Mouse (Mus musculus): ENCODE data around the gene Tcf23.

DNA sequence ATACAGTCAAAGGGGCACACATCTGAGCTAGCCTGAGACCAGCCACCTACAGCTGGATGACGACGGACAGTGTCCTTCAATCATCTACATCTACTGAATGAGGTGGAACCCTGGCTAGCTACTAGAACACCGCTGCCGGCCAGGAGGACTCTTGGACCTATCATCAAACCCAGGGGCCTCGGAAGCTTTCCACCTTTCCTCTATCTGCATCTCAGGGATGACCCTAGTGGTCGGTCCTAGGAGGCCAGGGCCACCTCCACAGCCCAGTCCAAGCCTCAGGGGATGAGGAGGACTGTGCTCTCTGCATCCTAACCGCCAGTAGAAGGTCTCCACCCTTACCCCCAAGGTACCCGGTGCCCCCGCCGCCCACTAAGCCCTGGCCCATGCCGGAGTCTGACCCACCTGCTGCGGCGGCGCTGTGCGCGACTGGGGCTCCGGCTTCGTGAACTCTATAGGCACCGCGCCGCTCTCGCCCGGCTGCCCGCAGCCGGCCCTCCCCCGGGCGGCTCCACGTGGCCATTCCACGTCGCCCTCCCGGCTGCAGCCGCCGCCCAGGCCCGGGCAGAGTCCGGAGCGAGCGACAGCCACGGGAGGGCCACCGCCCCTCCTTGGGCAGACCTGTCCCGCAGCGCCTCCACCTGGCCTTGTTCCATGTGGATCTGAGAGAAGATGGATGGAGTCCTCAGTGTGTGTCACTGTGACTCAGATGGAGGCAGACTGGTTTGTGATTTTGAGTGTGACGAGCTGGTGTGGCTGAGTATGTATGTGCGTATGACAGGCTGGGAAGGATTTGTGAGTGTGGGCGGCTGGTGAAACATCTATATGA lies 23.3 kb upstream of the Tcf23 start, which contains the start of gene Cgref1:
- TF ChIP-seq CTCF (IDR thresholded peaks at IDR 0.05; ENCODE audit: low read depth, low read length) (no peak), POLR2AphosphoS5 (IDR thresholded peaks at IDR 0.05; ENCODE audit: insufficient replicate concordance, low read depth, low read length) (no peak), GATA1 (IDR thresholded peaks at IDR 0.05; ENCODE audit: borderline replicate concordance, low read length) (no peak), TAL1 (conservative IDR thresholded peaks at IDR 0.05; ENCODE audit: low read depth, low read length) (no peak), GATA2 (IDR thresholded peaks at IDR 0.05; ENCODE audit: borderline replicate concordance, low read depth, low read length) (no peak)

Measured in G1E (cell line).